Mouse (Mus musculus): ENCODE data around the gene Thra. TPM values are rescaled to one million over a fixed set of nuclear protein-coding genes. Genes with fewer than 3 reads are reported as not detected.

The Thra gene
- total and polyA plus RNA-seq, 3 experiments: 22.0 to 50.9 TPM; not detected in 1

- Histone ChIP-seq H3K9me3 (replicated peaks; ENCODE audit: insufficient read depth, low read length) (no peaks in the 10 kb centered on the region), H3K79me2 (ENCODE audit: control insufficient read depth, insufficient read depth, low read length, poor library complexity) (peaks cover 6% of the 10 kb centered on the region; the same call in 1 of the 2 replicates), H3K4me1 (ENCODE audit: control insufficient read depth in 1 of 2, insufficient read depth in 2 of 2, low read length in 2 of 2) (peaks cover 15 to 38% of the 10 kb centered on the region in 2 experiments), H3K9ac (ENCODE audit: control insufficient read depth, low read depth, low read length, poor library complexity, severe bottlenecking) (peak overlapping the region; percentile 91), H3K36me3 (ENCODE audit: control insufficient read depth in 1 of 2, insufficient read depth in 2 of 2, low read length in 2 of 2) (peaks cover 0 to 28% of the 10 kb centered on the region in 2 experiments; a peak in 2 of 4 replicates), H3K27me3 (ENCODE audit: control insufficient read depth in 1 of 2, insufficient read depth in 2 of 2, low read length in 2 of 2) (no peaks in the 10 kb centered on the region), H3K4me3 (ENCODE audit: control insufficient read depth in 1 of 2, insufficient read depth in 1 of 2, low read depth in 2 of 2, low read length in 2 of 2) (peak overlapping the region; percentile 80 to 90), H3K27ac (ENCODE audit: control insufficient read depth, low read depth, low read length) (peak overlapping the region; percentile 89)
- TF ChIP-seq POLR2AphosphoS5 (IDR thresholded peaks at IDR 0.05; ENCODE audit: borderline replicate concordance, low read depth, low read length) (no peak), RAD21 (IDR thresholded peaks at IDR 0.05; ENCODE audit: low read depth, low read length) (peak; percentile 5; the same call in 1 of the 2 replicates), SMC3 (IDR thresholded peaks at IDR 0.05; ENCODE audit: low read depth, low read length) (peak; percentile 35; the same call in 1 of the 2 replicates), ZC3H11A (IDR thresholded peaks at IDR 0.05; ENCODE audit: low read depth, low read length) (0 out of 2 replicates have a peak, but pooled peaks have one; percentile 21), HCFC1 (IDR thresholded peaks at IDR 0.05; ENCODE audit: low read depth, low read length) (0 out of 2 replicates have a peak, but pooled peaks have one; percentile 5), MAZ (IDR thresholded peaks at IDR 0.05; ENCODE audit: low read depth, low read length) (peak; percentile 94), ELF1 (IDR thresholded peaks at IDR 0.05; ENCODE audit: low read depth, low read length) (no peak), JUND (IDR thresholded peaks at IDR 0.05; ENCODE audit: low read depth, low read length) (no peak), CTCF (IDR thresholded peaks at IDR 0.05 in 2 of 3, conservative IDR thresholded peaks at IDR 0.05 in 1 of 3; ENCODE audit: control insufficient read depth in 1 of 3, insufficient read depth in 1 of 3, low read depth in 2 of 3, low read length in 3 of 3, poor library complexity in 1 of 3, severe bottlenecking in 1 of 3) (peak in 2 of 3 experiments; percentile 27 to 75; a peak in 4 of 6 replicates)
- peak; percentile 80 for DNase-seq (ENCODE audit: low read depth, low spot score)
Measured at GRCm38 (mm10) chr11:98741622-98742396, 1.4 kb downstream of the Thra start.

- peaks cover 6% of the 10 kb centered on the region; the same call in 1 of the 2 replicates for H3K79me2 ChIP-seq (ENCODE audit: control insufficient read depth, insufficient read depth, low read length, poor library complexity)
- peak overlapping the region; percentile 91 for H3K9ac ChIP-seq (ENCODE audit: control insufficient read depth, low read depth, low read length, poor library complexity, severe bottlenecking)
- peaks cover 17 to 40% of the 10 kb centered on the region in 2 experiments for H3K4me1 ChIP-seq (ENCODE audit: control insufficient read depth in 1 of 2, insufficient read depth in 2 of 2, low read length in 2 of 2)
- DNase-seq (ENCODE audit: low read depth, low spot score): peak; percentile 65
- H3K27me3 ChIP-seq (ENCODE audit: control insufficient read depth in 1 of 2, insufficient read depth in 2 of 2, low read length in 2 of 2): no peaks in the 10 kb centered on the region
- peaks cover 0 to 26% of the 10 kb centered on the region in 2 experiments; a peak in 2 of 4 replicates for H3K36me3 ChIP-seq (ENCODE audit: control insufficient read depth in 1 of 2, insufficient read depth in 2 of 2, low read length in 2 of 2)
- peak overlapping the region; percentile 80 to 90 for H3K4me3 ChIP-seq (ENCODE audit: control insufficient read depth in 1 of 2, insufficient read depth in 1 of 2, low read depth in 2 of 2, low read length in 2 of 2)
- no peaks in the 10 kb centered on the region for H3K9me3 ChIP-seq (replicated peaks; ENCODE audit: insufficient read depth, low read length)
- peak overlapping the region; percentile 33 for H3K27ac ChIP-seq (ENCODE audit: control insufficient read depth, low read depth, low read length)
- no peak for TF ChIP-seq MEF2A (IDR thresholded peaks at IDR 0.05; ENCODE audit: extremely low read depth, insufficient replicate concordance, low read depth, low read length, poor library complexity, severe bottlenecking)
- TF ChIP-seq ZC3H11A (IDR thresholded peaks at IDR 0.05; ENCODE audit: low read depth, low read length): no peak
- no peak for TF ChIP-seq GATA1 (IDR thresholded peaks at IDR 0.05; ENCODE audit: low read depth, low read length)
- TF ChIP-seq MYC (IDR thresholded peaks at IDR 0.05; ENCODE audit: low read depth, low read length): 0 out of 2 replicates have a peak, but pooled peaks have one; percentile 29
- peak; percentile 68; the same call in 1 of the 2 replicates for TF ChIP-seq MAX (IDR thresholded peaks at IDR 0.05; ENCODE audit: low read length)
- TF ChIP-seq MAFK (IDR thresholded peaks at IDR 0.05; ENCODE audit: borderline replicate concordance, low read depth, low read length): no peak
- no peak for TF ChIP-seq ZKSCAN1 (IDR thresholded peaks at IDR 0.05; ENCODE audit: low read depth, low read length)
- no peak for TF ChIP-seq SMC3 (IDR thresholded peaks at IDR 0.05; ENCODE audit: low read depth, low read length)
- TF ChIP-seq CTCF (IDR thresholded peaks at IDR 0.05 in 2 of 3, conservative IDR thresholded peaks at IDR 0.05 in 1 of 3; ENCODE audit: control insufficient read depth in 1 of 3, insufficient read depth in 1 of 3, low read depth in 2 of 3, low read length in 3 of 3, poor library complexity in 1 of 3, severe bottlenecking in 1 of 3): no peak
- TF ChIP-seq ZNF384 (IDR thresholded peaks at IDR 0.05; ENCODE audit: low read depth, low read length): no peak
- no peak for TF ChIP-seq E2F4 (IDR thresholded peaks at IDR 0.05; ENCODE audit: borderline replicate concordance, low read depth, low read length)
- TF ChIP-seq JUND (IDR thresholded peaks at IDR 0.05; ENCODE audit: low read depth, low read length): no peak
- no peak for TF ChIP-seq USF2 (IDR thresholded peaks at IDR 0.05; ENCODE audit: borderline replicate concordance in 1 of 2, insufficient read depth in 1 of 2, low read depth in 1 of 2, low read length in 2 of 2)
- no peak for TF ChIP-seq USF1 (IDR thresholded peaks at IDR 0.05; ENCODE audit: low read depth, low read length)
- TF ChIP-seq NRF1 (IDR thresholded peaks at IDR 0.05; ENCODE audit: insufficient read depth, low read depth, low read length, poor library complexity, severe bottlenecking): peak; percentile 70
- TF ChIP-seq POLR2AphosphoS2 (IDR thresholded peaks at IDR 0.05; ENCODE audit: low read length): no peak
- TF ChIP-seq EP300 (IDR thresholded peaks at IDR 0.05; ENCODE audit: low read depth in 1 of 2, low read length in 2 of 2): no peak
- no peak for TF ChIP-seq GABPA (IDR thresholded peaks at IDR 0.05; ENCODE audit: low read depth, low read length)
- no peak for TF ChIP-seq POLR2AphosphoS5 (IDR thresholded peaks at IDR 0.05; ENCODE audit: borderline replicate concordance, low read depth, low read length)
- no peak for TF ChIP-seq BHLHE40 (IDR thresholded peaks at IDR 0.05; ENCODE audit: borderline replicate concordance, low read depth, low read length)
Measured at GRCm38 (mm10) chr11:98742397-98743291, 2.2 kb downstream of the Thra start.

Data from MEL (cell line).